Mouse (Mus musculus) small intestine, adult 2 months (tissue): ENCODE measurements around the gene Esrrg.

Source experiments
- CTCF ChIP-seq: fragments of 200-500 bp; IDR thresholded peaks from 2 replicates; pipeline ENCODE4 v1.5.1; 2012; ENCODE audit warnings: low read depth, mild to moderate bottlenecking, control low read depth, inconsistent platforms, low read length, moderate library complexity, mixed read lengths; ENCODE audit not compliant: insufficient replicate concordance, insufficient read length; ENCODE audit errors: extremely low read depth
- POLR2A ChIP-seq: fragments of 200-500 bp; IDR thresholded peaks from 2 replicates; pipeline ENCODE4 v1.6.1; 2012; ENCODE audit warnings: low read depth, mild to moderate bottlenecking, control low read depth, inconsistent platforms, low read length, moderate library complexity

DNA sequence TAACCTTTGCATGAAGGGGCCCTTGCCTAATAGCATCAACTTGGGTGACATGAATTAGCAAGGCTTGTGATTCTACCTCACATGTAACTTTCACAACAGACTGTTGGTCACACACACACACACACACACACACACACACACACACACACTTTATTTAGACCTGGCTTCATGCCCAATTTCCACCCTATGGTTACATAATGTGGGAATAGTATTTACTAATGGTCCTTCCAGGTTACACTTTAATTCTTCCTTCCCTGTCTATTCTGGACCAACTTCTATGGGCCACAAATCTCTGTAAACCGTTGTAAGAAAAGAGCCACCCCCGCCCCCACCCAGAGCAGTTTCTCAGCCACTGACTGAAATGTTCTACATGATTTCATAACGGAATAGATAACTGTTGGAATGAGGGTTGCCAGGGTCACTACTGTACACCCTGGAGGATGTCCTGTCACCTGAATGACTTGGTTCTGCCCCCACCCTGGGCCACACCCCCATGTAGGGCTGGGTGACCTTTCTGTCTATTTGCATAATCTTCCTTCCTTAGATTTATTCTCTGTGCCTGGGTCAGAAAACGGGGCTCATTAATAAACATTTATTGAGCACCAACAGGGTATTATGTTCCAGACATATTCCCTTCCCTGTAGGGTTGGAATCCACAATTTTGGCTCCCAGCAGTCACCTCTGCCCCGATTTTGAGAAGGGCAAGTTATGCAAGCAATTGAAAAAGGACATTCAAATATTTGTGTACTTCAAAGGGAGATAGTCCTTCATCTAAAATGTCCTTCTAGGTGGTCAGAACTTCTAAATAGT, 154.3 kb downstream of the Esrrg start:
- TF ChIP-seq CTCF (no peak), POLR2A (no peak)
